Mouse (Mus musculus) lung, adult 18-20 months (tissue): Measurements from ENCODE around the gene Glipr2.

Experiments
- DNase-seq, 2 experiments: peaks; one replicate each; pipeline ENCODE4 v3.0.0; 2022; ENCODE audit warnings: mixed read lengths in 2 of 2

Gene Glipr2

GRCm38 (mm10) chr4:43971541-43972136, 14.4 kb downstream of the Glipr2 start:
- no peak for DNase-seq

GRCm38 (mm10) chr4:43972137-43972591, 15.0 kb downstream of the Glipr2 start:
- DNase-seq = peak; percentile 35 to 55

- DNase-seq = peak; percentile 78
These were observed 16.4 kb downstream of the Glipr2 start for GRCm38 (mm10) chr4:43973526-43973981.

- DNase-seq = no peak
These were observed 17.9 kb downstream of the Glipr2 start for GRCm38 (mm10) chr4:43974914-43975616.

GRCm38 (mm10) chr4:43976223-43976740, 19.1 kb downstream of the Glipr2 start:
- DNase-seq = no peak

- no peak for DNase-seq
These were observed 21.6 kb downstream of the Glipr2 start for GRCm38 (mm10) chr4:43978521-43979443.

GRCm38 (mm10) chr4:43979746-43980145, 22.5 kb downstream of the Glipr2 start:
- DNase-seq = peak; percentile 56 to 69

GRCm38 (mm10) chr4:43980236-43980635, 23.0 kb downstream of the Glipr2 start:
- no peak for DNase-seq

GRCm38 (mm10) chr4:43980846-43981245, 23.6 kb downstream of the Glipr2 start:
- DNase-seq = no peak

GRCm38 (mm10) chr4:43981251-43981650, 24.1 kb downstream of the Glipr2 start:
- no peak for DNase-seq

- peak; percentile 91 to 93 for DNase-seq
These were observed 25.0 kb downstream of the Glipr2 start for GRCm38 (mm10) chr4:43982053-43982732.

- DNase-seq = no peak
These were observed 26.0 kb downstream of the Glipr2 start, which contains the start of gene Ccin for GRCm38 (mm10) chr4:43983181-43983580. Gene Ccin, plus strand, starts transcription at chr4:43983483.

GRCm38 (mm10) chr4:43983756-43984155, 26.6 kb downstream of the Glipr2 start:
- no peak for DNase-seq

GRCm38 (mm10) chr4:43984326-43984725, 27.1 kb downstream of the Glipr2 start:
- DNase-seq = no peak

GRCm38 (mm10) chr4:43988976-43989375, 31.8 kb downstream of the Glipr2 start:
- DNase-seq = no peak

- DNase-seq = no peak
These were observed 35.9 kb downstream of the Glipr2 start for GRCm38 (mm10) chr4:43993072-43993471.

GRCm38 (mm10) chr4:43994342-43994741, 37.1 kb downstream of the Glipr2 start:
- DNase-seq = no peak

- peak in 1 of 2 experiments; percentile 50 for DNase-seq
These were observed 46.4 kb downstream of the Glipr2 start for GRCm38 (mm10) chr4:44003622-44004021.

GRCm38 (mm10) chr4:44004126-44004525, 46.9 kb downstream of the Glipr2 start, which contains the start of gene Clta:
Gene Clta, plus strand, starts transcription at chr4:44004452.
- no peak for DNase-seq

GRCm38 (mm10) chr4:44004623-44005409, 47.6 kb downstream of the Glipr2 start:
- no peak for DNase-seq

- DNase-seq = no peak
These were observed 53.0 kb downstream of the Glipr2 start for GRCm38 (mm10) chr4:44010176-44010575.
